Comparison of ENCODE assay signal across 9 mouse cellular contexts in genomic region chr1:59603893-59604292, GRCm38 (mm10).
A peak's percentile ranks its signal among the peaks of the same experiment; 100 is the strongest.
DNase-seq lines count a peak whose midpoint lies in the region; ATAC-seq and TF ChIP-seq lines count a peak whose summit lies in the region.
"Had no signal": no experiment of that assay in that cellular context is flagged by ENCODE, and none has a peak within 500 bp of the region (broad histone marks: within the 10 kb centered on the region; RNA-seq: fewer than 3 reads in every experiment).

No protein-coding gene starts in this region.

- H3K4me3 ChIP-seq in lung, embryonic 14.5 days (ENCODE audit: low read depth, low read length) = no peak overlapping the region
- no peak overlapping the region for H3K4me3 ChIP-seq in limb, embryonic 13.5 days
- no peak overlapping the region for H3K4me3 ChIP-seq in neural tube, embryonic 14.5 days (ENCODE audit: low read depth, low read length)
- H3K4me3 ChIP-seq: erythroblast, embryonic 14.5 days had no signal

- H3K9me3 ChIP-seq in lung, embryonic 14.5 days (ENCODE audit: low read depth, low read length) = no peaks in the 10 kb centered on the region
- H3K9me3 ChIP-seq in limb, embryonic 13.5 days = no peaks in the 10 kb centered on the region
- no peaks in the 10 kb centered on the region for H3K9me3 ChIP-seq in neural tube, embryonic 14.5 days (ENCODE audit: control insufficient read depth, low read length)

- H3K27ac ChIP-seq in lung, embryonic 14.5 days (ENCODE audit: low read depth) = no peak overlapping the region
- H3K27ac ChIP-seq in limb, embryonic 13.5 days = no peak overlapping the region
- no peak overlapping the region for H3K27ac ChIP-seq in neural tube, embryonic 14.5 days (ENCODE audit: low read depth, low read length)

- peaks cover 2% of the 10 kb centered on the region; the same call in 1 of the 2 replicates for H3K4me1 ChIP-seq in lung, embryonic 14.5 days (ENCODE audit: insufficient read depth)
- peaks cover 4% of the 10 kb centered on the region; the same call in 1 of the 2 replicates for H3K4me1 ChIP-seq in limb, embryonic 13.5 days
- no peaks in the 10 kb centered on the region for H3K4me1 ChIP-seq in neural tube, embryonic 14.5 days (ENCODE audit: control insufficient read depth, insufficient read depth, low read length)

- H3K36me3 ChIP-seq in lung, embryonic 14.5 days (ENCODE audit: insufficient read depth) = no peaks in the 10 kb centered on the region
- no peaks in the 10 kb centered on the region for H3K36me3 ChIP-seq in limb, embryonic 13.5 days
- H3K36me3 ChIP-seq in neural tube, embryonic 14.5 days (ENCODE audit: control insufficient read depth, insufficient read depth, low read length) = no peaks in the 10 kb centered on the region

- DNase-seq in adrenal gland, postnatal 14 days = peak; percentile 41
- DNase-seq in adrenal gland, postnatal 4 days (ENCODE audit: low spot score in 2 of 2) = no peak
- DNase-seq in lung, embryonic 14.5 days = peak; percentile 77
- DNase-seq in lung, postnatal 36 days = no peak
- DNase-seq in right cerebral cortex, adult 18-20 months = no peak

- peak overlapping the region; percentile 40 for H3K4me2 ChIP-seq in lung, embryonic 14.5 days
- 0 out of 2 replicates have a peak overlapping the region, but pooled peaks have one; percentile 19 for H3K4me2 ChIP-seq in limb, embryonic 13.5 days (replicated peaks)
- no peak overlapping the region for H3K4me2 ChIP-seq in neural tube, embryonic 14.5 days (ENCODE audit: low read depth, low read length)

- 0 out of 2 replicates have a peak, but pooled peaks have one; percentile 39 for ATAC-seq in lung, embryonic 14.5 days (ENCODE audit: insufficient read depth)
- no peak; the same call in 1 of the 2 replicates for ATAC-seq in limb, embryonic 13.5 days (ENCODE audit: low FRiP score, low read depth)
- peak; percentile 41; the same call in 1 of the 2 replicates for ATAC-seq in neural tube, embryonic 14.5 days (ENCODE audit: low read depth)
- ATAC-seq in cerebellum, adult (ENCODE audit: insufficient number of reproducible peaks, low FRiP score, low TSS enrichment) = no peak

- H3K27me3 ChIP-seq in lung, embryonic 14.5 days (ENCODE audit: insufficient read depth, low read length) = no peaks in the 10 kb centered on the region
- peaks cover 5% of the 10 kb centered on the region; the same call in 1 of the 2 replicates for H3K27me3 ChIP-seq in limb, embryonic 13.5 days
- no peaks in the 10 kb centered on the region for H3K27me3 ChIP-seq in neural tube, embryonic 14.5 days (ENCODE audit: control insufficient read depth, insufficient read depth, low read length)

- H3K9ac ChIP-seq in lung, embryonic 14.5 days = no peak overlapping the region
- no peak overlapping the region for H3K9ac ChIP-seq in limb, embryonic 13.5 days
- no peak overlapping the region for H3K9ac ChIP-seq in neural tube, embryonic 14.5 days (replicated peaks; ENCODE audit: low read depth, low read length)

- WGBS in lung, embryonic 14.5 days = 19% methylated on average over 11 of the region's 11 CpGs
- 18% methylated on average over 11 of the region's 11 CpGs for WGBS in limb, embryonic 13.5 days
- 20% methylated on average over 11 of the region's 11 CpGs for WGBS in neural tube, embryonic 14.5 days

- peak; percentile 69 for TF ChIP-seq CTCF in lung, embryonic 14.5 days (IDR thresholded peaks at IDR 0.05; ENCODE audit: low read depth)

Comparison
In these comparisons a context has a peak if more than half of its experiments do, and no peak if none do; other contexts are left out.
1. DNase-seq: peak in adrenal gland, postnatal 14 days (single experiment) and lung, embryonic 14.5 days (single experiment); none in adrenal gland, postnatal 4 days (0 of 2), lung, postnatal 36 days (single experiment) and right cerebral cortex, adult 18-20 months (single experiment).
2. ATAC-seq: peak in lung, embryonic 14.5 days (single experiment) and neural tube, embryonic 14.5 days (single experiment); none in limb, embryonic 13.5 days (single experiment) and cerebellum, adult (single experiment).